Mouse (Mus musculus) cortical plate, adult 2 months (tissue): Measurements from ENCODE around the gene Sult2b1. TPM values are rescaled to one million over a fixed set of nuclear protein-coding genes. Genes with fewer than 3 reads are reported as not detected.

Source experiments
- H3K27ac ChIP-seq: fragments of 200-500 bp; 2 replicates; pipeline ENCODE4 v1.5.1; 2012; ENCODE audit warnings: low read length, control low read depth, inconsistent platforms; ENCODE audit not compliant: insufficient read depth
- H3K4me1 ChIP-seq: fragments of 200-500 bp; 2 replicates; pipeline ENCODE4 v1.6.1; 2011; ENCODE audit warnings: low read length; ENCODE audit not compliant: control insufficient read depth, insufficient read depth
- H3K4me3 ChIP-seq: fragments of 200-500 bp; 2 replicates; pipeline ENCODE4 v1.5.1; 2011; ENCODE audit warnings: mild to moderate bottlenecking, low read length, control low read depth; ENCODE audit not compliant: insufficient read depth
- CTCF ChIP-seq: fragments of 200-500 bp; IDR thresholded peaks from 2 replicates; pipeline ENCODE4 v1.5.1; 2011; ENCODE audit warnings: mild to moderate bottlenecking, control low read depth, low read length; ENCODE audit not compliant: insufficient read depth; ENCODE audit errors: extremely low read depth
- POLR2A ChIP-seq: fragments of 200-500 bp; IDR thresholded peaks from 2 replicates; pipeline ENCODE4 v1.6.1; 2011; ENCODE audit warnings: mild to moderate bottlenecking, low read length, control low read depth; ENCODE audit not compliant: insufficient read depth; ENCODE audit errors: extremely low read depth
- polyA plus RNA-seq: library from polyadenylated mRNA; depleted of rRNA; stranded (reverse); fragments of >200 nt; gene quantifications from 2 replicates; pipeline ENCODE4 v1.2.3, GENCODE M21; 2012

The Sult2b1 gene
- polyA plus RNA-seq, 1 experiment, result 26.6 TPM

DNA sequence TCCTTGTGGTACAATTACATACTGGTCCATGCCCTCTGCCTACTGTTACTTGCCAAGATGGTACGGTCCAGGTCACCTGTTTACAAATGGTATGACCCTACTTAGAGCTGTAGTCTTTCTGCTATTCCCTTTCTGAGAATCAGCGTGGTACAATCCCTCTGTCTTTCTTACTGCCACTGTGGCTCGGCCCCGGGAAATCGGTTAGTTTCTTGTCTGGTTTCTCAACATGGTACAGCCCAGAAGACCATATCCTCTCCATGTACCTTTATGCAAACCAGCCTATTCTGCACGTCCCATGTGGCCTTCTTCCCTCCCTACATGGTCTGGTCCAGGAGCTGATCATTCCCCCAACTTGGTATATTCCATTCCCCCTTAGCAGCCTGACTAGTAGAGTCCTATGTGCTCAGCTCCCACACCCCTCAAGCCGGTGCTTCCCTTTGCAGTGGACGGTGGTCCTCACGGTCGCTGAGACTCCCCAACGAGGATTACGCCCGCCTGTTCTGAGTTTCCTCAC is 80.4 kb downstream of the Sult2b1 start:
- TF ChIP-seq POLR2A (peak; percentile 88), CTCF (no peak)
- Histone ChIP-seq H3K27ac (peak overlapping the region; percentile 87), H3K4me1 (peaks cover 9% of the 10 kb centered on the region; the same call in 1 of the 2 replicates), H3K4me3 (peak overlapping the region; percentile 45)

DNA sequence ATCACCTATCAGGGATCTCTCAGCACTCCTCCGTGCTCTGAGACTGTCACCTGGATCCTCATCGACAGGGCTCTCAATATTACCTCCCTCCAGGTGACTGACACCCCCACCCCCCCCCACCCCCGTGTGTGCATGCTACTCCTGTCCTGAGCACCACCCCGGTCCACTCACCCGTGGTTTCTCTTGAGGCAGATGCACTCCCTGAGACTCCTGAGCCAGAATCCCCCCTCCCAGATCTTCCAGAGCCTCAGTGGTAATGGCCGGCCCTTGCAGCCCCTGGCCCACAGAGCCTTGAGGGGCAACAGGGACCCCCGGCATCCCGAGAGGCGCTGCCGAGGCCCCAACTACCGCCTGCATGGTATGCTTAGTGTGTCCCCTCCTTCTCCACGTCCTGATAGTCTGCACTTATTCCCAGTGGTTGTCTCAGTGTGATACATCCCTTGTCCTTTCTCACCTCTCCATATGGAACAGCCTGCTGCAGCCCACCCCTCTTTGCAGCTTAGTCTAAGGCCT is 80.9 kb downstream of the Sult2b1 start:
- TF ChIP-seq POLR2A (no peak; the same call in 1 of the 2 replicates), CTCF (no peak)
- Histone ChIP-seq H3K4me1 (peaks cover 6% of the 10 kb centered on the region; the same call in 1 of the 2 replicates), H3K4me3 (peak overlapping the region; percentile 45), H3K27ac (peak overlapping the region; percentile 87)

GRCm38 (mm10) chr7:45702809-45703520 is 81.5 kb downstream of the Sult2b1 start:
- no peaks in the 10 kb centered on the region for H3K4me1 ChIP-seq

DNA sequence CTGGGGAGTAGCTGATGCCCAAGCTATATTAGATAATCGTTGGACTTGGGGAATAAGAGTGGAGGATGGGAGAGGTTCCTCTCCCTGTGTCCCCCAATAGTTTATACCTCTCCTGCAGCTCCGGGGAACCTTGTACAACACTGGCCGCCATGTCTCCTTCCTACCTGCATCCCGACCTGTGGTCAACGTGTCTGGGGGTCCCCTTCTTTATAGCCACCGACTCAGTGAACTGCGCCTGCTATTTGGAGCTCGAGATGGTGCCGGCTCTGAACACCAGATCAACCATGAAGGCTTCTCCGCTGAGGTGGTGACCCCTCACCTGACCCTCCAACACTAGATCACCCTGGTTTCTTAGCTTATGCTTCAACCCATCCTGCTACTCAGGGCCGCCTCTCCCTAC is 82.2 kb downstream of the Sult2b1 start:
- H3K4me3 ChIP-seq, result no peak overlapping the region
- no peaks in the 10 kb centered on the region for H3K4me1 ChIP-seq
- H3K27ac ChIP-seq, result no peak overlapping the region
- TF ChIP-seq POLR2A (no peak), CTCF (no peak)

More at GRCm38 (mm10) chr7:45702809-45703520, 81.5 kb downstream of the Sult2b1 start:
- Histone ChIP-seq H3K4me3 (no peak overlapping the region), H3K27ac (no peak overlapping the region)
- TF ChIP-seq POLR2A, result no peak
- TF ChIP-seq CTCF, result no peak

DNA sequence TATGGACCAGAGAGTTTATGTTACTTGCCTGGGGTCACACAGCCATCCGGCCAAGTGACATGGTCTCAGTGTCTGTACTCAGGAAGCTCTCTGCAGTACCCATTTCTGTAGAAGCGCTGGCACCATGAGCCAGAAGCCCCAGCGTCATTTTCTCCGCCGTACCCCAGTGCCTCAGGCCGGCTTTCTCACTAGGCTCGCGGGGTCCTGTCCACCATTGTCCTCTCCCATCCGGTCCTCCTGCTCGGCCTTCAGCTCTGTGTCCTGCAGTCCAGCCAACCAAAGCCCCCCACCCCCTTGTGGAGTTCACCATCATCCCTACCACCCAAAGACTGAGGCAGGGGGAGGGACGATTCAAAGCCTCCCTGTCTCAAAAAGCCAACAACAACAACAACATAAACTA is 82.9 kb downstream of the Sult2b1 start:
- Histone ChIP-seq H3K4me3 (peak overlapping the region; percentile 84), H3K4me1 (no peaks in the 10 kb centered on the region), H3K27ac (no peak overlapping the region)
- TF ChIP-seq CTCF, result no peak
- TF ChIP-seq POLR2A, result no peak

GRCm38 (mm10) chr7:45701072-45701471 is 83.4 kb downstream of the Sult2b1 start:
- H3K4me3 ChIP-seq, result peak overlapping the region; percentile 84
- H3K27ac ChIP-seq, result peak overlapping the region; percentile 22; the same call in 1 of the 2 replicates
- H3K4me1 ChIP-seq, result no peaks in the 10 kb centered on the region
- TF ChIP-seq POLR2A, result no peak

DNA sequence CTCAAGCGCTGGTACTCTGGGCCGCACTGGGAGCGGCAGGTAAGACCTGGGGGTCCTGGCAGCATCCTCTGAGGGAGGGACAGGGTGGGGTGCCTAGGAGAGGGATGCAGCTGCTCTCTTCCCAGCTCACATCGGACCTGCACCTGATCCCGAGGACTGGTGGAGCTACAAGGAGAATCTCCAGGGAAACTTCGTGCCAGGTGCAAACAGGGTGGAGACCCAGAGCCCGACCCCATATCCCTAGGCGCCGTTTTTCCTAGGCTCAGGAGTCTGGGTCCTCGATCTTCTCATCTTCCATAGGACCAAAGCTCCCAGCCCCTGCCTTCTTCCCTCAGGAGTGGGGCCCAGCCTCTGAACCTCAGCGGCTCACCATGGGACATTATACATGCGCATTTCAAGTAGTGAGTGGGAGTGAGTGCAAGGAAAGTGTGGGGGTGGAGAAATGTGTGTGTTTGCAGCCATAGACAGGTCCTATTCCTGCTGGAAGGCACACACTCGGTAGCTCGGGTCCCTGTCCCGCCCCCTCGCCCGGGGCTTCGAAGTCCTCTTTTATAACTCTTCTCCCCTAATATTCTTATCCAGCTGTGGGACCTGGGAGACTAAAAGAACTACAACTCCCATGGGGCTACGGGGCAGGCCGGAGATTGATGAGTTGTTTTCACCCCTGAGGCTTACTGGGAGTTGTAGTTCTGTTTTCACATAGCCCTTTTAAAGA is 84.0 kb downstream of the Sult2b1 start:
- H3K4me3 ChIP-seq, result peak overlapping the region; percentile 84
- peak overlapping the region; percentile 86 for H3K27ac ChIP-seq
- H3K4me1 ChIP-seq, result no peaks in the 10 kb centered on the region
- peak; percentile 91 for TF ChIP-seq POLR2A
- no peak for TF ChIP-seq CTCF

DNA sequence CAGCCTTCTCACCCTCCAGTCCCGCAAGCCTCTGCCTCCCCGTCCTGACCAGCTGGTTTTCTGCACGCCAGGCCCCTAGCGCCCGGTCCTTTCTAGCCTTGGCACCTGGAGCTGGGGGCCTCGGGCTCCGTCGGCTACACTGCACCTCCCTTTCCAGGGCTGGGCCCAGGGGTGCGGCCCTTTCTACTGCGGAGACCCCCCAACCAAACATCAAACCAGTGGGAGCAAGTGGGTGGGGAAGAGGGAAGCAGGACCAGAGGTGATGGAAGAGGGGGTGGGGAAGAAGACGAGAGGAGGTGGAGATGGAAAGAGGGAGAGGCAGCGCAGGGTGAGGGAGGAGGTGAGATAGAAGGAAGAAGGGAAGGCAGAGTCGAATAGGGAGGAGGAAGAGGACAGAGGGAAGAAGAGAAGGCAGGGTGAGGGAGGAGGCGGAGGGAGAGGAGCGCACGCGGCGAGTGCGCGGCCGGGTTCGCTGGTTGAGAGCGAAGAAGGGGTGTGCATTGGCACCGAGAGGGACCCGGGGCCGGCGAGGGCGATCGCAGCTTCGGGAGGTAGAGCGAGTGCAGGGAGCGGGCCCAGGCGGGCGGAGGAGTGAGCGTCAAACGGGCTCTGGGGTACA is 84.8 kb downstream of the Sult2b1 start, which contains the start of gene Car11:
Gene Car11 (plus strand): TSS at position 321 of the 619 bp plus-strand sequence.
- Histone ChIP-seq H3K4me3 (peak within 1 kb of the TSS; percentile 84), H3K27ac (peak within 1 kb of the TSS; percentile 86), H3K4me1 (no peaks in the 10 kb centered on the region)
- TF ChIP-seq CTCF, result no peak
- peak; percentile 81 for TF ChIP-seq POLR2A

DNA sequence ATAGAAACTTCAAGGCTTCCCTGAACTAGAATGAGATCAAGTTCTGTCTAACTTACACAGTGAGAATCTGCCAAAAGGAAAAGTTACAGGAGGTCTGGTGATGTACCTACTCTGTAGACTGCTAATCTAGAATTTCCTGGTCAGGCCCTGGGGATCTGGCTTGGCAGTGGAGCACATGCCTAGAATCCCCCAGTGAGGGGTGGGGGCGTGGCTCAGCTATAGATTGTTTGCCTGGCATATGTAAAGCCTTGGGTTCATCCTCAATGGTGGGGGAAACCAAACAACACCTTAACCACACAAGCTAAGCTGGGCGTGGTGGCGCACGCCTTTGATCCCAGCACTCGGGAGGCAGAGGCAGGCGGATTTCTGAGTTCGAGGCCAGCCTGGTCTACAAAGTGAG is 86.6 kb downstream of the Sult2b1 start:
- TF ChIP-seq POLR2A, result no peak
- TF ChIP-seq CTCF, result no peak
- Histone ChIP-seq H3K4me3 (no peak overlapping the region), H3K27ac (no peak overlapping the region), H3K4me1 (no peaks in the 10 kb centered on the region)

GRCm38 (mm10) chr7:45695098-45695497 is 89.4 kb downstream of the Sult2b1 start:
- H3K4me1 ChIP-seq, result peaks cover under 1% of the 10 kb centered on the region; the same call in 1 of the 2 replicates
- H3K4me3 ChIP-seq, result no peak overlapping the region
- TF ChIP-seq CTCF, result no peak
- TF ChIP-seq POLR2A, result no peak

More at GRCm38 (mm10) chr7:45695098-45695497, 89.4 kb downstream of the Sult2b1 start:
- H3K27ac ChIP-seq, result no peak overlapping the region
